Mouse (Mus musculus): ENCODE data around the gene Tspan5. TPM values are rescaled to one million over a fixed set of nuclear protein-coding genes. Genes with fewer than 3 reads are reported as not detected.
A peak's percentile ranks its signal among the peaks of the same experiment; 100 is the strongest.

Tspan5 gene
- polyA plus RNA-seq, 1 experiment from 2014 or later: 20.9 TPM

DNA sequence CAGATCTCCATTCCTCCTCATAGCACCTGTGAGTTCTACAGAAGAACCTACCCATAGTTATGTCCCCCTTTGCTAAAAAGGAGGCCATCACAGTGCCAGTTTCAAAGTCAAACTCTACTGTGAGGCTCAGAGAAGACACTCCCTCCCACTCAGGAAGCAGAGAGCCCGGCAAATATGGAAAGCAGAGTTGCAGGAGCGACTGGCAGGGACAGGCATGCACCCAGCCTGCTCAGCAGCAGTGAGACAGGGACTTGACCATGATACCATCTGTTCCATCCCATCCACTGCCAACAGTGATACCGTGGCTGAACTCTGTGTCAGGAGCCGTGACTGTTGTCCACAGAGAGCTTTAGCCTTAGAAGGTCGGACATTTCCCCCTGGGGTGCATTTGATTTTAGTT is 123.3 kb downstream of the Tspan5 start:
- ATAC-seq (replicated peaks; ENCODE audit: low FRiP score, low TSS enrichment, low read depth) (no peak), DNase-seq (ENCODE audit: low spot score) (no peak)
- Histone ChIP-seq H3K4me1 (replicated peaks; ENCODE audit: control insufficient read depth, insufficient read depth, low read length) (0 out of 2 replicates have a peak, but pooled peaks cover 2% of the 10 kb centered on the region), H3K9ac (ENCODE audit: low read length) (no peak overlapping the region), H3K4me2 (ENCODE audit: low read length) (no peak overlapping the region), H3K27me3 (replicated peaks; ENCODE audit: control insufficient read depth, insufficient read depth, low read length) (no peaks in the 10 kb centered on the region), H3K36me3 (ENCODE audit: control insufficient read depth, insufficient read depth, low read length) (no peaks in the 10 kb centered on the region), H3K27ac (ENCODE audit: low read depth) (no peak overlapping the region), H3K9me3 (ENCODE audit: control insufficient read depth, low read length) (peaks cover 4% of the 10 kb centered on the region), H3K4me3 (ENCODE audit: low read depth, low read length) (no peak overlapping the region)
- 85% methylated on average over 5 of the region's 5 CpGs for WGBS

GRCm38 (mm10) chr3:138867149-138867848 is 125.3 kb downstream of the Tspan5 start:
- H3K27me3 ChIP-seq (replicated peaks; ENCODE audit: control insufficient read depth, insufficient read depth, low read length): no peaks in the 10 kb centered on the region
- H3K4me3 ChIP-seq (ENCODE audit: low read depth, low read length): no peak overlapping the region
- no peak overlapping the region for H3K9ac ChIP-seq (ENCODE audit: low read length)
- H3K4me2 ChIP-seq (ENCODE audit: low read length): no peak overlapping the region
- H3K4me1 ChIP-seq (replicated peaks; ENCODE audit: control insufficient read depth, insufficient read depth, low read length): 0 out of 2 replicates have a peak, but pooled peaks cover 2% of the 10 kb centered on the region
- 49% methylated on average over 16 of the region's 16 CpGs for WGBS
- ATAC-seq (replicated peaks; ENCODE audit: low FRiP score, low TSS enrichment, low read depth): peak; percentile 60; the same call in 1 of the 2 replicates
- no peak overlapping the region; the same call in 1 of the 2 replicates for H3K27ac ChIP-seq (ENCODE audit: low read depth)
- peaks cover 4% of the 10 kb centered on the region for H3K9me3 ChIP-seq (ENCODE audit: control insufficient read depth, low read length)
- H3K36me3 ChIP-seq (ENCODE audit: control insufficient read depth, insufficient read depth, low read length): no peaks in the 10 kb centered on the region
- no peak for DNase-seq (ENCODE audit: low spot score)

DNA sequence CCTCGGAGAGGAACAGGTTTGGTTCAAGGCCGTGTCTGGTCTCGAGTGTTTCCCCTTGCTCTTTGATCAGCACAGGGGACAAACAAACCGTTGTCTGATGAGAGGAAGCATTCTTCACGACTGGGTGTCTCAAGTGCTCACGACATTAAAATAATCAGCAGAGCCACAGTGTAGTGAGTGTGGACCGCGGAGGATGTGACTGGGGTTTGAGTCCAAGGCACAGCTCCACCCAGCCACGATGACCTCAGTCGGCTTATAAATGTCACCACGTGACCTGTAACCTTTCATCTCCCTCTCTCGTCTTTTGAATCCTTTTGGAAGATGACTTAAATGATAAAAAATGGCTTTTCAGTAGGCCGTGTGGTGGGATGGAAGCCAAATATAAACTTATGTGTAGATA is 126.4 kb downstream of the Tspan5 start:
- ATAC-seq (replicated peaks; ENCODE audit: low FRiP score, low TSS enrichment, low read depth) (no peak), DNase-seq (ENCODE audit: low spot score) (no peak)
- no peaks in the 10 kb centered on the region for H3K27me3 ChIP-seq (replicated peaks; ENCODE audit: control insufficient read depth, insufficient read depth, low read length)
- H3K27ac ChIP-seq (ENCODE audit: low read depth): no peak overlapping the region
- H3K4me2 ChIP-seq (ENCODE audit: low read length): no peak overlapping the region
- 0 out of 2 replicates have a peak, but pooled peaks cover 2% of the 10 kb centered on the region for H3K4me1 ChIP-seq (replicated peaks; ENCODE audit: control insufficient read depth, insufficient read depth, low read length)
- 72% methylated on average over 13 of the region's 13 CpGs for WGBS
- H3K4me3 ChIP-seq (ENCODE audit: low read depth, low read length): no peak overlapping the region
- H3K9me3 ChIP-seq (ENCODE audit: control insufficient read depth, low read length): peaks cover 4% of the 10 kb centered on the region
- H3K9ac ChIP-seq (ENCODE audit: low read length): no peak overlapping the region
- H3K36me3 ChIP-seq (ENCODE audit: control insufficient read depth, insufficient read depth, low read length): no peaks in the 10 kb centered on the region

GRCm38 (mm10) chr3:138875282-138875681 is 133.3 kb downstream of the Tspan5 start:
- Histone ChIP-seq H3K4me3 (ENCODE audit: low read depth, low read length) (no peak overlapping the region), H3K9me3 (ENCODE audit: control insufficient read depth, low read length) (no peaks in the 10 kb centered on the region), H3K27me3 (replicated peaks; ENCODE audit: control insufficient read depth, insufficient read depth, low read length) (no peaks in the 10 kb centered on the region), H3K9ac (ENCODE audit: low read length) (no peak overlapping the region), H3K4me2 (ENCODE audit: low read length) (no peak overlapping the region), H3K4me1 (replicated peaks; ENCODE audit: control insufficient read depth, insufficient read depth, low read length) (peaks cover 9% of the 10 kb centered on the region), H3K27ac (ENCODE audit: low read depth) (no peak overlapping the region), H3K36me3 (ENCODE audit: control insufficient read depth, insufficient read depth, low read length) (no peaks in the 10 kb centered on the region)
- no peak for ATAC-seq (replicated peaks; ENCODE audit: low FRiP score, low TSS enrichment, low read depth)
- 91% methylated on average over 7 of the region's 7 CpGs for WGBS
- no peak for DNase-seq (ENCODE audit: low spot score)

GRCm38 (mm10) chr3:138875936-138876335 is 133.9 kb downstream of the Tspan5 start:
- H3K36me3 ChIP-seq (ENCODE audit: control insufficient read depth, insufficient read depth, low read length): no peaks in the 10 kb centered on the region

DNA sequence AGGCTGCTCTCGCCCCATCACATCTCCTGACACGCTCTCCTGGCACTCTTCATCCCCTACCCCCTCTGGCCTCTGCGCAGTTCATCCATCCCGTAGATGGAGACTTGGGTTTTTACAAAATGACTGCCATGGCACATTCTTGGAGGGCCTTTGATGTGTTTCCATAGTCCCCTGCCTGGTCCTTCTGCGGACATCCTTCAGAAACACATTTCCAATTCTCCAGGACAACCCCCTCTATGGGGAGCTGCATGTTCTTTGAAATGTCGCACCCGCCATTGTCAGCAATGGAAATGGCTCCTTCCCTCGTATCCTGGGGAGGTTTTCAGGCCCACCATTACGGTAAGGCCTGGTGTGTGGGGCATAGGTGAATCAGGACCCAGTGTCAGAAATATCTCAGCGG is 134.4 kb downstream of the Tspan5 start:
- no peak overlapping the region for H3K9ac ChIP-seq (ENCODE audit: low read length)
- peak overlapping the region; percentile 67; the same call in 1 of the 2 replicates for H3K27ac ChIP-seq (ENCODE audit: low read depth)
- no peaks in the 10 kb centered on the region for H3K9me3 ChIP-seq (ENCODE audit: control insufficient read depth, low read length)
- peaks cover 9% of the 10 kb centered on the region for H3K4me1 ChIP-seq (replicated peaks; ENCODE audit: control insufficient read depth, insufficient read depth, low read length)
- no peaks in the 10 kb centered on the region for H3K27me3 ChIP-seq (replicated peaks; ENCODE audit: control insufficient read depth, insufficient read depth, low read length)
- DNase-seq (ENCODE audit: low spot score): no peak
- WGBS: 68% methylated on average over 10 of the region's 10 CpGs
- H3K4me3 ChIP-seq (ENCODE audit: low read depth, low read length): no peak overlapping the region
- 0 out of 2 replicates have a peak overlapping the region, but pooled peaks have one; percentile 18 for H3K4me2 ChIP-seq (ENCODE audit: low read length)
- no peaks in the 10 kb centered on the region for H3K36me3 ChIP-seq (ENCODE audit: control insufficient read depth, insufficient read depth, low read length)
- no peak for ATAC-seq (replicated peaks; ENCODE audit: low FRiP score, low TSS enrichment, low read depth)

More at GRCm38 (mm10) chr3:138875936-138876335, 133.9 kb downstream of the Tspan5 start:
- DNase-seq (ENCODE audit: low spot score) (no peak), ATAC-seq (replicated peaks; ENCODE audit: low FRiP score, low TSS enrichment, low read depth) (no peak)
- H3K27me3 ChIP-seq (replicated peaks; ENCODE audit: control insufficient read depth, insufficient read depth, low read length): no peaks in the 10 kb centered on the region
- H3K4me2 ChIP-seq (ENCODE audit: low read length): no peak overlapping the region
- H3K4me1 ChIP-seq (replicated peaks; ENCODE audit: control insufficient read depth, insufficient read depth, low read length): peaks cover 9% of the 10 kb centered on the region
- no peak overlapping the region for H3K9ac ChIP-seq (ENCODE audit: low read length)
- no peak overlapping the region for H3K27ac ChIP-seq (ENCODE audit: low read depth)
- WGBS: 84% methylated on average over 6 of the region's 6 CpGs
- no peak overlapping the region for H3K4me3 ChIP-seq (ENCODE audit: low read depth, low read length)
- no peaks in the 10 kb centered on the region for H3K9me3 ChIP-seq (ENCODE audit: control insufficient read depth, low read length)

GRCm38 (mm10) chr3:138876931-138877361 is 135.0 kb downstream of the Tspan5 start:
- H3K27me3 ChIP-seq (replicated peaks; ENCODE audit: control insufficient read depth, insufficient read depth, low read length): no peaks in the 10 kb centered on the region
- no peaks in the 10 kb centered on the region for H3K36me3 ChIP-seq (ENCODE audit: control insufficient read depth, insufficient read depth, low read length)
- no peak overlapping the region for H3K4me3 ChIP-seq (ENCODE audit: low read depth, low read length)
- no peak for DNase-seq (ENCODE audit: low spot score)
- no peak for ATAC-seq (replicated peaks; ENCODE audit: low FRiP score, low TSS enrichment, low read depth)
- H3K4me2 ChIP-seq (ENCODE audit: low read length): peak overlapping the region; percentile 18; the same call in 1 of the 2 replicates
- peaks cover 9% of the 10 kb centered on the region for H3K4me1 ChIP-seq (replicated peaks; ENCODE audit: control insufficient read depth, insufficient read depth, low read length)
- WGBS: 61% methylated on average over 14 of the region's 14 CpGs
- no peaks in the 10 kb centered on the region for H3K9me3 ChIP-seq (ENCODE audit: control insufficient read depth, low read length)
- no peak overlapping the region for H3K9ac ChIP-seq (ENCODE audit: low read length)
- H3K27ac ChIP-seq (ENCODE audit: low read depth): peak overlapping the region; percentile 67

DNA sequence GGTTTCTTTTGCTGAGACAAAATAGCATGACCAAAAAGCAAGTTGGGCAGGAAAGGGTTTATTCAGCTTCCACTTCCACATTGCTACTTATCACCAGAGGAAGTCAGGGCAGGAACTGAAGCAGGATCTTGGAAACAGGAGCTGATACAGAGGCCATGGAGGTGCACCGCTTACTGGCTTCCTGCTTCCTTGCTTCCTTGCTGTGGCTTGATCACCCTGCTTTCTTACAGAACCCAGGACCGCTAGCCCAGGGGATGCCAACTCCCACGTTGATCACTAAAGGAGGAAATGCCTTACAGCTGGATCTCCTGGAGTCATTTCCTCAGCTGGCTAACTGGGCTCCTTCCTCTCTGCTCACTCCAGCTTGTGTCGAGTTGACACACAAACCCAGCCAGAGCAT is 135.7 kb downstream of the Tspan5 start:
- Histone ChIP-seq H3K4me3 (ENCODE audit: low read depth, low read length) (no peak overlapping the region), H3K4me1 (replicated peaks; ENCODE audit: control insufficient read depth, insufficient read depth, low read length) (peaks cover 9% of the 10 kb centered on the region), H3K36me3 (ENCODE audit: control insufficient read depth, insufficient read depth, low read length) (no peaks in the 10 kb centered on the region), H3K9me3 (ENCODE audit: control insufficient read depth, low read length) (no peaks in the 10 kb centered on the region), H3K27me3 (replicated peaks; ENCODE audit: control insufficient read depth, insufficient read depth, low read length) (no peaks in the 10 kb centered on the region), H3K4me2 (ENCODE audit: low read length) (no peak overlapping the region), H3K9ac (ENCODE audit: low read length) (no peak overlapping the region), H3K27ac (ENCODE audit: low read depth) (peak overlapping the region; percentile 67; the same call in 1 of the 2 replicates)
- no peak for ATAC-seq (replicated peaks; ENCODE audit: low FRiP score, low TSS enrichment, low read depth)
- DNase-seq (ENCODE audit: low spot score): no peak
- 57% methylated on average over 4 of the region's 4 CpGs for WGBS
